Mouse (Mus musculus): ENCODE measurements at regions not wholly inside any gene's neighbourhood (a gene's known extent, or its start where the extent isn't known, plus 50 kb on each side); places are given as distances from the start of the nearest gene placed in this dataset.
A peak's percentile ranks its signal among the peaks of the same experiment; 100 is the strongest.

DNA sequence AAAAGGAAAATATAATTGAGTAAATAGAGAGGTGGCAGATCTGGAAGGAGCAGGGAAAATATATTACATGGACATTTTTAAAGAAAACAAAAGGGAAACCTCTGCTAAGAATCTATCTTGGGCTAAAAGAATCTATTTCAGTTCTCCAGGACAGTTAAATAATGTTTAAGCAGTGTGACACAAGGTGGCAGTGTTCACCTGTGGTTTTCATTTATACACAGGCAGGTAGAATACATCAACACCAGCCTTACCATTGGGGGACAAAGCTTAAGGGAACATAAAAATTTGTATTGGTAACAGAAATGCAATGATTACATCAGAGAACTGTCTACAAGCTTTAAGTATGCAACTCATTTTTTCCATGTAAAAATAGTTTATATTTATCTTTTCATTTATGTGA lies 78.2 kb upstream of the Cldn34d start:
- DNase-seq (ENCODE audit: low read depth), result peak; percentile 3
